Mouse (Mus musculus) CH12.LX (cell line): Measurements from ENCODE around the gene Hkdc1.

Experiments used
- CHD2 ChIP-seq: IDR thresholded peaks from 2 replicates; pipeline ENCODE4 v1.6.1; 2011; ENCODE audit warnings: low read length, improper control_type of control experiment
- CTCF ChIP-seq, 2 experiments: IDR thresholded peaks in 1 of 2; conservative IDR thresholded peaks in 1 of 2; 2 replicates each; pipeline ENCODE4 v1.5.1; 2011 to 2012; ENCODE audit warnings: low read depth in 2 of 2, low read length in 2 of 2, improper control_type of control experiment in 1 of 2, inconsistent platforms in 1 of 2, mild to moderate bottlenecking in 1 of 2, moderate library complexity in 1 of 2
- EP300 ChIP-seq: IDR thresholded peaks from 2 replicates; pipeline ENCODE4 v1.6.1; 2011; ENCODE audit warnings: low read length, improper control_type of control experiment
- JUN ChIP-seq: IDR thresholded peaks from 2 replicates; pipeline ENCODE4 v1.6.1; 2011; ENCODE audit warnings: low read depth, mild to moderate bottlenecking, low read length, improper control_type of control experiment, moderate library complexity; ENCODE audit not compliant: insufficient read depth
- PAX5 ChIP-seq: IDR thresholded peaks from 2 replicates; pipeline ENCODE4 v1.6.1; 2012; ENCODE audit warnings: low read length, inconsistent platforms, mixed read lengths
- POLR2A ChIP-seq: IDR thresholded peaks from 2 replicates; pipeline ENCODE4 v1.6.1; 2011; ENCODE audit warnings: low read depth, mild to moderate bottlenecking, improper control_type of control experiment, low read length
- RAD21 ChIP-seq: IDR thresholded peaks from 2 replicates; pipeline ENCODE4 v1.6.1; 2011; ENCODE audit warnings: low read depth, mild to moderate bottlenecking, low read length, improper control_type of control experiment, moderate library complexity
- RCOR1 ChIP-seq: conservative IDR thresholded peaks from 2 replicates; pipeline ENCODE4 v1.6.1; 2012; ENCODE audit warnings: low read depth, mild to moderate bottlenecking, inconsistent platforms, low read length, improper control_type of control experiment
- SIN3A ChIP-seq: IDR thresholded peaks from 2 replicates; pipeline ENCODE4 v1.6.1; 2012; ENCODE audit warnings: low read length, improper control_type of control experiment, inconsistent platforms
- SMC3 ChIP-seq: IDR thresholded peaks from 2 replicates; pipeline ENCODE4 v1.6.1; 2011; ENCODE audit warnings: low read depth, low read length, improper control_type of control experiment
- TBP ChIP-seq: conservative IDR thresholded peaks from 2 replicates; pipeline ENCODE4 v1.6.1; 2011; ENCODE audit warnings: low read depth, low read length, improper control_type of control experiment
- UBTF ChIP-seq: IDR thresholded peaks from 2 replicates; pipeline ENCODE4 v1.6.1; 2012; ENCODE audit warnings: low read depth, mild to moderate bottlenecking, inconsistent platforms, low read length, improper control_type of control experiment, moderate library complexity
- USF1 ChIP-seq: IDR thresholded peaks from 2 replicates; pipeline ENCODE4 v1.6.1; 2014; ENCODE audit warnings: low read depth, mild to moderate bottlenecking, inconsistent platforms, low read length, improper control_type of control experiment

DNA sequence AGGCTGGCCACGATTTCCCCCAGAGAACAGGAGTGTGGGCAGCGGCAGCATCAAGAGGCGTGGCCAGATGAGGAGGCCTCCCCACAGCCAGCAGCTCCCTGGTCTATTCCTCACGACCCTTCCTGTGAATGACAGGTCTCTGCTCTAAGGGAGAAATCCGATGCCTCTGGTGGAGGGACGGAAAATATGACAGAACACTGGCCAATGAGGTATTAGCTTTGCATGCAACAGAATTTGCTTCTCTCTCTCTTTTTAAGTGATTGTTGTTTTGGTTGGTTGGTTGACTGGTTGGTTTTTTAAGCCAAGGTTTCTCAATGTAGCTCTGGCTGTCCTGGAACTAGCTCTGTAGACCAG lies 86.9 kb downstream of the Hkdc1 start:
- no peak; the same call in 1 of the 2 replicates for TF ChIP-seq POLR2A
- TF ChIP-seq PAX5 = no peak
- TF ChIP-seq CTCF (conservative IDR thresholded peaks at IDR 0.05 in 1 of 2, IDR thresholded peaks at IDR 0.05 in 1 of 2; ENCODE audit: low read depth in 2 of 2, low read length in 2 of 2) = no peak
- no peak for TF ChIP-seq RAD21
- TF ChIP-seq EP300 = peak; percentile 78
- no peak for TF ChIP-seq UBTF
- TF ChIP-seq TBP = no peak
- peak; percentile 99 for TF ChIP-seq JUN
- peak; percentile 43; the same call in 1 of the 2 replicates for TF ChIP-seq RCOR1
- TF ChIP-seq SMC3 = no peak
- no peak for TF ChIP-seq USF1
- peak; percentile 6; the same call in 1 of the 2 replicates for TF ChIP-seq SIN3A
- no peak; the same call in 1 of the 2 replicates for TF ChIP-seq CHD2
